Mouse (Mus musculus): ENCODE measurements around the gene Cr1l.

The Cr1l gene

DNA sequence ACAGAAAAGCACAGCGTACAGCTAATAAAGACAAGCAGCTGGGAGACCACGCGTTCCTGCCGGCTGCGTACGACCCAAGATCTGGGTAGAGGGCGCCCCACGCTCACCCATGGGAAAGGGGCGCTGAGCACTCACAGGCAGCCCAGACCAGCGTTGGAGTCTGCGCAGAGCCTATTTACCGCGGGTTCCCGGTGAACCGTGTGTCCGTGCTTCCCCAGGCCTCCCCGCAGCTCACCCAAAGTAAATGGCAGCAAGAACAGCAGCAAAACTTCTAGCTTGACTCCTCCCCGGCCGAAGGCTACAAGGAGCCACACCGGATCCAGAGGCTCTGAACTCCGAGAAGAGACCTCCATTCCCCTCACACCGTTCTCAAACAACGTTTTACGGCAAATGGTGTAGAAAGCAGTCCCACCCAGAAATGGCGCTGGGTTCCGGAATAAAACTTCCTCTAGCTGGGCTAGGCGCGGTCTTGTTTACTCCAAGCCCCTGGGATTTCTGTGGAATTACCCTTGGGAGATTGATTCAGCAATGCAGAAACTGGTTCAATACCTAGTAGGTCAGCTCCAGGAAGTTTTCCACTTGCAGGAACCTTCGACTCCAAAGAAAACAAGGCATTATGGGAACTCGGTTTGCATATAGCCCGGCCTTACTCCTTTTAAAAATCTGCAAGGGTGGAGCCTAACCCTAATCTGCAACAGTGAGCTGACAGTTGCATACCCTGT is at the start of gene Cr1l:
TSS of gene Cr1l (minus strand) at position 634 of the 722 bp plus-strand sequence.
- peak; percentile 95 for DNase-seq (ENCODE audit: low read depth)

DNA sequence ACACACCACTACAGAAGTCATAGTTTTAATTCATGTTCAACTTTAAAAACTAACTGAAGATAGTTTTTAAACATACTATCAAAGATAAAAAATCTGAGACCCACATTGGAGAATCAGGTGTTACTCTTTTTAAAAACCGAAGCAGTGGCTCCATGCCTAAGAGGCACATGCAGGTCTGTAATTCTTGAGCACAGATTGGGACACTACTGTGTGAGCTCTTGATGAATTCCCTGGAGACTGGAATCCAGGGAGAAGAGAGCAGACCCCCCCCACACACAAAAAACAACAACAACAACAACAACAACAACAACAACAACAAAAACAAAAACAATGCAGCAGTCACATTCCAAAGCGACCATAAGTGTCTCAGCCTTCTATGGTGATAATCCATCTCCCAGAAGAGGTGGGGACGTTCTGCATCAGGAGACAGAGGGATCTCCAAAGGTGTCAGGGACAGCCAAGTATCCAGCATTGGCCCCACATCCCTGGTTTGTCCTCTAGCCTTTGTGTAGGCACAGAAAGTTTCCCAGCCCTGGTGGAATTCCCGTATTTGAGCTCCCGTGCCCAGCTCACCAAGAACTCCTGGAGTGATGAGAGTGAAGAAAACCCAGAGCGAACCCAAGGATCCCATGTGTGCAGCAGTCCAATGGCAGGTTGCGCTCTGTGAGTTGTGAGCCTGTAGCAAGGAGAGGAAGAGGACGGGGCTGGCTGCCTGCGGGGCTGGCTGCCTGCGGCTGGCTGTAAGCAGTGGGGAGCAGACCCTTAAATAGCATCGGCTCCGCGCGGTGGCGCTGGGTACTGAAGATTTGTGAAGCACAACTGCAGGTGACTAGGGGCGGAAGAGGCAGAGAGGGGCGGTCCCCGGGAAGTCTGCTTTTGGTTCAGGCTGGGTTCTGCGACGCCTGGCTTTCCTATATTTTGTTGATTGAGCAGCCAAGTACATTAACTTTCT is 44.9 kb upstream of the Cr1l start, which contains the start of gene Cr2:
TSS of gene Cr2 (minus strand) at position 737 of the 952 bp plus-strand sequence.
- no peak for DNase-seq (ENCODE audit: low read depth)

GRCm38 (mm10) chr1:195164996-195165755 is 33.8 kb upstream of the Cr1l start:
- peak; percentile 10 for DNase-seq (ENCODE audit: low read depth)

DNA sequence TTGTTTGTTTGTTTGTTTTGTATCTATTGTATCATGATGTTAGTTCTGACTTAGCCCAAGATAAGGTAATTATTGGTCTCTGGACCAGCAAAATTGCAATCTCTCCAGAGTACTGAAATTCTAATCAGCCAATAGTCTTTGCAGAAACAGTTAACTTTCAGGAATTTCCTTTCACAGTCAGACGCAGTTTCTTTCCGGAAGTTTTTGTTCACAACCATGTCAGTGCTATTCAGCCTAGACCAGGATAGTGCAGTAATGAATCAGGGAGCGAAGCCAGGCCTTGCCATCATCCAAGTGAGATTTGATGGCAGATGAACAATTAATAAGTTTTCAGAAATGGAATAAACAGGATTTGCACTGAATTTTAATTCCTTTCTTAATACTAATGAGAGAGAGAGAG is 684 bp upstream of the Cr1l start:
- DNase-seq (ENCODE audit: low read depth), result peak; percentile 63

- no peak for DNase-seq (ENCODE audit: low read depth)
Measured at GRCm38 (mm10) chr1:195131675-195132015, 259 bp upstream of the Cr1l start.

DNA sequence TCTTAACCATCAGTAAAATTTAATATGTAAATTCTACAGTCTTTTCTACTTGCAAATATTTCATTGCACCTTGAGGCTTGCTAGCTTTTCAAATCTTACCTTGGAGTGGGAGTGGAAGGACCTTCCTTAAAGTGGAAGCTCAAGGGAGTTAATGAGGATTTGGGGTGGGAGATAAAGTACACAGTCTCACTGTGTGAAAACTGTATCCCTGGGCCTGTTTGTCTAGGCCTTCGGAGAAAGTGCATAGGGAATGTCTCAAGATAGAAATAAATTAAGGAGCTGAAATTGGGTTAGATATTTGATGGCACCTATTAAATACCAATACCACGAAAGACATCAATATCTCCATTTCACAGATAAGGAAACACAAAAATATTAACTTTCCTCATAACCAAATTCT is 907 bp downstream of the Cr1l start:
- no peak for DNase-seq (ENCODE audit: low read depth)

- DNase-seq (ENCODE audit: low read depth), result peak; percentile 45
Measured at GRCm38 (mm10) chr1:195129867-195130266, 1.5 kb downstream of the Cr1l start.

GRCm38 (mm10) chr1:195114414-195114813 is 17.0 kb downstream of the Cr1l start:
- DNase-seq (ENCODE audit: low read depth), result no peak

GRCm38 (mm10) chr1:195113621-195114020 is 17.8 kb downstream of the Cr1l start:
- peak; percentile 20 for DNase-seq (ENCODE audit: low read depth)

GRCm38 (mm10) chr1:195100693-195101092 is 30.7 kb downstream of the Cr1l start:
- peak; percentile 48 for DNase-seq (ENCODE audit: low read depth)

DNA sequence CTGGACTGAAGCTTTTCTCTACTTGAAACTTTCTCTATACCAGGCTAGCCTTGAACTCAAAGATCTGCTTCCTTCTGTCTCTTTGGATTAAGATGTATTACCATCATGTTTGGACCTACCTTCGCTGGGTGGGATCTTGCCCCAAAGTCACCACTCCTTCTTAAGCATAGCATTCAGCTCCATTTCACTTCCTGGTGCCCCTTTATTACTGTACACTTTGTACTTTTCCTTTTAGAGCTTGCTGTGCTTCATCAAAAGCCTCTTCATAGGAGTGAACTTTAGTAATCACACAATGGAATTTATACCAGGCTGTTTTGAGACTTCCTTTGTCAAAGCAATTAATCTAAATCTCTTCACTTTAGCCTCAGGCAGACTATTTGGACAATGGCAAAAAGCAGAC is 33.4 kb downstream of the Cr1l start:
- DNase-seq (ENCODE audit: low read depth), result no peak

- DNase-seq (ENCODE audit: low read depth), result peak; percentile 80
Measured at GRCm38 (mm10) chr1:195092220-195092720, 39.1 kb downstream of the Cr1l start, which contains the start of gene Cd46. Cd46 (minus strand) TSS chr1:195092249.

- no peak for DNase-seq (ENCODE audit: low read depth)
Measured at GRCm38 (mm10) chr1:195091699-195092219, 39.6 kb downstream of the Cr1l start.

GRCm38 (mm10) chr1:195082142-195082541 is 49.2 kb downstream of the Cr1l start:
- no peak for DNase-seq (ENCODE audit: low read depth)

Data from 416B (cell line).